Mouse (Mus musculus) spleen, adult 2 months (tissue): ENCODE data around the gene Cyp8b1.

Source experiments
- CTCF ChIP-seq: fragments of 200-500 bp; IDR thresholded peaks from 2 replicates; pipeline ENCODE4 v1.5.1; 2011; ENCODE audit warnings: mild to moderate bottlenecking, inconsistent platforms; ENCODE audit not compliant: insufficient read depth, insufficient read length, insufficient replicate concordance; ENCODE audit errors: extremely low read depth
- POLR2A ChIP-seq: fragments of 200-500 bp; IDR thresholded peaks from 2 replicates; pipeline ENCODE4 v1.6.1; 2011; ENCODE audit warnings: low read depth, low read length, inconsistent platforms

- TF ChIP-seq POLR2A (no peak), CTCF (no peak)
Observed at GRCm38 (mm10) chr9:121903476-121904305, 12.4 kb downstream of the Cyp8b1 start.
